Mouse (Mus musculus): ENCODE data around the gene Myo1c. TPM values are rescaled to one million over a fixed set of nuclear protein-coding genes. Genes with fewer than 3 reads are reported as not detected.

Myo1c gene
- polyA plus RNA-seq (2012; rRNA removed), result 130 and 157 TPM in 2 replicates

DNA sequence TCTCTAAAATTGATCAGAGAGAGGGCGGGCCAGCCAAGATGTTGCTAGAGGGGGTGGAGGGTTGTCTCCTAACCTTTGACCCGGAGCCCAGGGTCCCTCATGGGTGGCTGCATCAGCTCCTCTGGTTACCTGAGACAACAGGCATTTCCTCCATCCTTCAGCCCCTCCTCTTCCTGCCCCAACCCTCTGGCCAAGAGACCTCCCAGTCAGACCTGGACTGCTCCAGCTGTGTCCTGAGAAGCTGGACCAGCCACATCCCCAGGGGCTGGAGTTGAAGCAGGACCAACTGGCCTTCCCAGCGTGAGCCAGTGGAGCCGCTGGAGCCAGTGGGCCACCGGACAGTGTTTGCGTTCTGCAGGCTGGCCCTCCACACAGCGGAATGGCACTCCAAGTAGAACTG, at the start of gene Myo1c:
Gene Myo1c, plus strand, starts transcription at position 194 of the 400 bp plus-strand sequence.
- TF ChIP-seq CTCF (IDR thresholded peaks at IDR 0.05; ENCODE audit: extremely low read depth, insufficient read depth, insufficient read length, insufficient replicate concordance) (no peak), POLR2A (IDR thresholded peaks at IDR 0.05; ENCODE audit: low read depth, low read length) (no peak)
- Histone ChIP-seq H3K4me1 (ENCODE audit: control insufficient read depth, insufficient read depth, insufficient read length) (peaks cover 24% of the 10 kb centered on the region), H3K27me3 (ENCODE audit: control insufficient read depth, insufficient read depth, low read length) (no peaks in the 10 kb centered on the region), H3K4me3 (ENCODE audit: extremely low read depth, insufficient read depth, insufficient read length) (peak within 1 kb of the TSS; percentile 95), H3K36me3 (ENCODE audit: control insufficient read depth, insufficient read depth, low read length) (peaks cover 6% of the 10 kb centered on the region), H3K27ac (ENCODE audit: insufficient read depth, low read length) (peak within 1 kb of the TSS; percentile 99)
- 91% methylated on average over 7 of the region's 7 CpGs for WGBS
- DNase-seq (ENCODE audit: low read depth in 1 of 2, low spot score in 2 of 2), result no peak

DNA sequence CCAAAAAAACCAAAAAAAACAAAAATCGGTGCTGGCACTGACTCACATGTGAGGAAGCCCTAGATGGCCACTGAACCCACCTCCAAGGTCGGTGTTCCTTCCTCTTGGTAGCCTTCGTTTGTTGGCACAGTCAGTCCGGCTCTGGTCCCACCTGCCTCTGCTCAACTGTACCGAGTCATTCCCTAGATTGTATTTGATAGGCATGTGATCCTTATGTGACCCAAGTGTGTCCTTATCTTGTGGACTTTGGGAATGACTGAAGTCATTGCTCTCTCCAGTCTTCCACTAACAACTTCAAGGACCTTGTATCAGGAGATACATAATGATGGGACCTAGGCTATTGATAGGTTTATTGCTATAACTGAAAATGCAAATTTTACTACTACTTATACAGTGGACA, 45.5 kb upstream of the Myo1c start:
- WGBS, result 83% methylated on average over 5 of the region's 5 CpGs
- no peak for DNase-seq (ENCODE audit: low read depth in 1 of 2, low spot score in 2 of 2)
- TF ChIP-seq POLR2A (IDR thresholded peaks at IDR 0.05; ENCODE audit: low read depth, low read length), result no peak
- TF ChIP-seq CTCF (IDR thresholded peaks at IDR 0.05; ENCODE audit: extremely low read depth, insufficient read depth, insufficient read length, insufficient replicate concordance), result no peak
- Histone ChIP-seq H3K27me3 (ENCODE audit: control insufficient read depth, insufficient read depth, low read length) (no peaks in the 10 kb centered on the region), H3K4me1 (ENCODE audit: control insufficient read depth, insufficient read depth, insufficient read length) (no peaks in the 10 kb centered on the region), H3K27ac (ENCODE audit: insufficient read depth, low read length) (no peak overlapping the region), H3K36me3 (ENCODE audit: control insufficient read depth, insufficient read depth, low read length) (peaks cover 58% of the 10 kb centered on the region), H3K4me3 (ENCODE audit: extremely low read depth, insufficient read depth, insufficient read length) (no peak overlapping the region)

DNA sequence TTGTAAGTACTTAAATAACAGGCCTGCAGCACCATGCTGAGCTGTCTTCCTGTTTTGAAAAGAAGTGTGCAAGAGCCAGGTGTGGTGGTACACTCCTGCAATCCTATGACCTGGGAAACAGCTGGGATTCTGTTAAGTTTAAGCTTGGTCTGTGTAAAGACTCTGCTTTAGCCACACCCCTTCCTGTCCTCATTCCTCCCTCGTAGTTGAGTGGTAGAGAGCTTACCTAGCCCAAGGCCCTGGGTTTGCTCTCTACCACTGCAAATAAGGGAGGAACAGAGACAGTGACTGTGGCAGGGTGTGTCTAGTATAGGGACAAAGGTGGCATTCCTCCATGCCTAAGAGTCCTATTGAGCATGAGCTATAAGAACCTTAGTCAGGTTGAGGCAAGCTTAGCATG, 45.0 kb upstream of the Myo1c start:
- Histone ChIP-seq H3K27me3 (ENCODE audit: control insufficient read depth, insufficient read depth, low read length) (no peaks in the 10 kb centered on the region), H3K4me3 (ENCODE audit: extremely low read depth, insufficient read depth, insufficient read length) (no peak overlapping the region), H3K36me3 (ENCODE audit: control insufficient read depth, insufficient read depth, low read length) (peaks cover 57% of the 10 kb centered on the region), H3K27ac (ENCODE audit: insufficient read depth, low read length) (no peak overlapping the region), H3K4me1 (ENCODE audit: control insufficient read depth, insufficient read depth, insufficient read length) (no peaks in the 10 kb centered on the region)
- WGBS, result 21% methylated on average over 1 of the region's 1 CpGs
- no peak for DNase-seq (ENCODE audit: low read depth in 1 of 2, low spot score in 2 of 2)
- TF ChIP-seq POLR2A (IDR thresholded peaks at IDR 0.05; ENCODE audit: low read depth, low read length), result no peak
- no peak for TF ChIP-seq CTCF (IDR thresholded peaks at IDR 0.05; ENCODE audit: extremely low read depth, insufficient read depth, insufficient read length, insufficient replicate concordance)

DNA sequence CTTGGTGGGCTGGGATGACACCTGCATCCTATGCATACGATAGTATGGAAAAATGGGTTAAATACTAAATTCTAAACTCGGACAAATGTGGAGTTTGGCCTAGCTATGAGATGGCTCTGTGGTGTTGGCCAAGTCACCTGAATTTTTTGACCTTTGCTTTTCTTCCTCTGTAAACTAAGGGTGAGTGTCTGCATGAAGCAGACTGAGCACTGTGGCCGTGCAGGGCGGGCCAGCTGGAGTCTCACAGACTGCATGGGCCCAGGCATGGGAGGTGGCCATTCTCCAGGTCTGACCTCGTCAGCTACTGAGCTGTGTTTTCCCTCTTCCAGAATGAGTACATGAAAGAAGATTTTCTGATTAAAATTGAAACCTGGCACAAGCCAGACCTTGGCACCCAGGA, 41.5 kb upstream of the Myo1c start:
- TF ChIP-seq POLR2A (IDR thresholded peaks at IDR 0.05; ENCODE audit: low read depth, low read length) (no peak), CTCF (IDR thresholded peaks at IDR 0.05; ENCODE audit: extremely low read depth, insufficient read depth, insufficient read length, insufficient replicate concordance) (no peak)
- WGBS, result 93% methylated on average over 5 of the region's 5 CpGs
- no peak for DNase-seq (ENCODE audit: low read depth in 1 of 2, low spot score in 2 of 2)
- Histone ChIP-seq H3K4me1 (ENCODE audit: control insufficient read depth, insufficient read depth, insufficient read length) (no peaks in the 10 kb centered on the region), H3K27me3 (ENCODE audit: control insufficient read depth, insufficient read depth, low read length) (no peaks in the 10 kb centered on the region), H3K27ac (ENCODE audit: insufficient read depth, low read length) (no peak overlapping the region), H3K4me3 (ENCODE audit: extremely low read depth, insufficient read depth, insufficient read length) (no peak overlapping the region), H3K36me3 (ENCODE audit: control insufficient read depth, insufficient read depth, low read length) (peaks cover 53% of the 10 kb centered on the region)

DNA sequence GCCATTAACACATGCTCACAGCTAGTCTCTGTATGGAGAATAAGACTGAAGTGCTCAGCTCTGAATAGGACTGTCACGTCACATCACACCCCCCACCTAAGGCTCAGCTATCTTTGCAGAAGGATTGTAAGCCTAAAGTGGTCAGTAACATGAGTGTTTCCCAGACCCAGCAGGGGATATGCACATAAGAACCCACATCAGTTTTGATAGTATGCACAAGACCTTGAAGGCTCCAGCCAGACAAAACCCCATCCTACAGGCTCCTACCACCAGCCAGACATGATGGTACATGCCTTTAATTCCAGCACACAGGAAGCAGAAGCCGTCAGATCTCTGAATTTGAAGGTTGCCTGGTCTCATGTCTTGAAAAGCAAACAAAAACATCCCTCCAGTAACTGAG, 40.3 kb upstream of the Myo1c start:
- WGBS, result 92% methylated on average over 2 of the region's 2 CpGs

DNA sequence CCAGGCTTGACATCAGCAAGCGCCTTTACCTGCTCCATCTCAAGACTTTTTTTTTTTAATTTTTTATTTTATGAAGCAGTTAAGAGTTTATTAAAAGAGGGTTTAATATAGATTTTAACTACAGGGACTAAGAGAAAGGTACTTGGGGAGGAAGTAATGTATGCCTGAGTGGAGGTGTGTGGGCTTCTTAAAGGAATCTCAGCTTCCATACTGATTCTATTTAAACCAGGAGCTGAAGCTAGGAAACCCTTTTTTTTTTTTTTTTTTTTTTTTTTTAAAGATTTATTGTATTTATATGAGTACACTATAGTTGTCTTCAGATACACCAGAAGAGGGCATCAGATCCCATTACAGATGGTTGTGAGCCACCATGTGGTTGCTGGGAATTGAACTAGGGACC, 35.5 kb upstream of the Myo1c start:
- DNase-seq (ENCODE audit: low read depth in 1 of 2, low spot score in 2 of 2), result no peak
- Histone ChIP-seq H3K27me3 (ENCODE audit: control insufficient read depth, insufficient read depth, low read length) (no peaks in the 10 kb centered on the region), H3K4me3 (ENCODE audit: extremely low read depth, insufficient read depth, insufficient read length) (no peak overlapping the region), H3K27ac (ENCODE audit: insufficient read depth, low read length) (no peak overlapping the region), H3K36me3 (ENCODE audit: control insufficient read depth, insufficient read depth, low read length) (peaks cover 33% of the 10 kb centered on the region), H3K4me1 (ENCODE audit: control insufficient read depth, insufficient read depth, insufficient read length) (no peaks in the 10 kb centered on the region)
- TF ChIP-seq CTCF (IDR thresholded peaks at IDR 0.05; ENCODE audit: extremely low read depth, insufficient read depth, insufficient read length, insufficient replicate concordance) (no peak), POLR2A (IDR thresholded peaks at IDR 0.05; ENCODE audit: low read depth, low read length) (no peak)
- WGBS, result 97% methylated on average over 1 of the region's 1 CpGs

More for the DNA sequence above, 40.3 kb upstream of the Myo1c start:
- DNase-seq (ENCODE audit: low read depth in 1 of 2, low spot score in 2 of 2), result no peak
- Histone ChIP-seq H3K4me1 (ENCODE audit: control insufficient read depth, insufficient read depth, insufficient read length) (no peaks in the 10 kb centered on the region), H3K27ac (ENCODE audit: insufficient read depth, low read length) (no peak overlapping the region), H3K27me3 (ENCODE audit: control insufficient read depth, insufficient read depth, low read length) (no peaks in the 10 kb centered on the region), H3K4me3 (ENCODE audit: extremely low read depth, insufficient read depth, insufficient read length) (no peak overlapping the region), H3K36me3 (ENCODE audit: control insufficient read depth, insufficient read depth, low read length) (peaks cover 53% of the 10 kb centered on the region)
- no peak for TF ChIP-seq CTCF (IDR thresholded peaks at IDR 0.05; ENCODE audit: extremely low read depth, insufficient read depth, insufficient read length, insufficient replicate concordance)

DNA sequence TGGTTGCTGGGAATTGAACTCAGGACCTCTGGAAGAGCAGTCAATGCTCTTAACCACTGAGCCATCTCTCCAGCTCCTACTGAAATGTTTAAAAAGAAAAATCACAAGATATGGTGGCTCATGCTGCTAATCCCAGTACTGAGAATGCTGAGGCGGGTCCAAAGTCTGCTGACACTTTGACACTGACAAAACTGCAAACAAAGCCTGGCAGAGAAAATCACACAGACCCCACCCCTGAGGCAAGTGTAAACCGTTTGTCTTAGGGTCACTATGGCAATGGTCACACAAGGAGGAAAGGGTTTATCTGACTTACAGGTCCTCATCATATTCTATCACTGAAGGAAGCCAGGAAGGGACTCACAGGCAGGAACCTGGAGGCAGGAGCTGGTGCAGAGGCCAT, 34.7 kb upstream of the Myo1c start:
- no peak overlapping the region for H3K4me3 ChIP-seq (ENCODE audit: extremely low read depth, insufficient read depth, insufficient read length)
- no peaks in the 10 kb centered on the region for H3K4me1 ChIP-seq (ENCODE audit: control insufficient read depth, insufficient read depth, insufficient read length)
- DNase-seq (ENCODE audit: low read depth in 1 of 2, low spot score in 2 of 2), result no peak
- TF ChIP-seq CTCF (IDR thresholded peaks at IDR 0.05; ENCODE audit: extremely low read depth, insufficient read depth, insufficient read length, insufficient replicate concordance), result no peak
- TF ChIP-seq POLR2A (IDR thresholded peaks at IDR 0.05; ENCODE audit: low read depth, low read length), result no peak
- peaks cover 32% of the 10 kb centered on the region for H3K36me3 ChIP-seq (ENCODE audit: control insufficient read depth, insufficient read depth, low read length)
- WGBS, result 93% methylated on average over 2 of the region's 2 CpGs
- no peak overlapping the region for H3K27ac ChIP-seq (ENCODE audit: insufficient read depth, low read length)
- no peaks in the 10 kb centered on the region for H3K27me3 ChIP-seq (ENCODE audit: control insufficient read depth, insufficient read depth, low read length)

Measured in spleen, adult 2 months (tissue).